12 mouse cellular contexts compared by ENCODE assay signal in the genomic region with DNA sequence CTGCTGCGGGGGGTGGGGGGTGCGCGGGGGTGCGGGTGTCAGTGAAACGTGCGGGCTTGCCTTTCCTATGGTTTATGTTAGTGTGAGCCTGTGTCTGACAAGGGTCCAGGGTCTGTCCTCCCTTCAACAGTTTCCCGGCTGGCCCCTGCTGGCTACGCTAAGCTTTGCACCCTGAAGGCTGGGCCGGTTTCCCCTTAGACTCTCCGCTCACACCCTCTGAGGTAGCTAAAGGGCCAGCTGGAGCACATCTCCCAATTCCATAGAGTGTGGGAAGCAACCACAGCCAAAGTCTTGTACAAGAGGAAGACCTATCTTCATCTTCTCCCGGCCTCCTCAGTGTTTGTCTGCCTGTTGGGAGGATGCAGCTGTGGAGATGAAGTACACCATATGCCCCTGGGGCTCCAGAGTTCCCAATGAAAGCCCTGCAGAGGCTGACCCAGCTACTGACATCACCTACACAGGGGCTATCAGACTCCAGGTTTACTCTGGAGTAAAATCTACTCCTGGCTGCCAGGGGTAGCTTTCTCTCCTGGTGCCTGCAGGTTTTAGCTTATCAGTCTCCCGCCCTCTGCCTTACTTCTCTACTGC. TPM values are rescaled to one million over a fixed set of nuclear protein-coding genes. Genes with fewer than 3 reads are reported as not detected.
A peak's percentile ranks its signal among the peaks of the same experiment; 100 is the strongest.
DNase-seq lines count a peak whose midpoint lies in the region; ATAC-seq lines count a peak whose summit lies in the region.
"Had no signal": no experiment of that assay in that cellular context is flagged by ENCODE, and none has a peak within 500 bp of the region (broad histone marks: within the 10 kb centered on the region; RNA-seq: fewer than 3 reads in every experiment).

No protein-coding gene starts in this region.

- H3K9me3 ChIP-seq in hindbrain, embryonic 11.5 days (ENCODE audit: control insufficient read depth, low read length), result no peaks in the 10 kb centered on the region
- H3K9me3 ChIP-seq in hindbrain, embryonic 16.5 days (ENCODE audit: control insufficient read depth, low read length), result no peaks in the 10 kb centered on the region
- no peaks in the 10 kb centered on the region for H3K9me3 ChIP-seq in midbrain, embryonic 11.5 days (ENCODE audit: control insufficient read depth, low read length)
- no peaks in the 10 kb centered on the region for H3K9me3 ChIP-seq in midbrain, embryonic 13.5 days
- no peaks in the 10 kb centered on the region for H3K9me3 ChIP-seq in intestine, embryonic 15.5 days
- no peaks in the 10 kb centered on the region for H3K9me3 ChIP-seq in stomach, embryonic 16.5 days (replicated peaks; ENCODE audit: control insufficient read depth, low read length)
- H3K9me3 ChIP-seq: liver, embryonic 15.5 days had no signal

- H3K27me3 ChIP-seq in hindbrain, embryonic 11.5 days (ENCODE audit: control insufficient read depth, insufficient read depth, low read length), result no peaks in the 10 kb centered on the region
- no peaks in the 10 kb centered on the region for H3K27me3 ChIP-seq in hindbrain, embryonic 16.5 days (replicated peaks; ENCODE audit: control insufficient read depth, insufficient read depth, low read length)
- H3K27me3 ChIP-seq in midbrain, embryonic 11.5 days (ENCODE audit: control insufficient read depth, insufficient read depth, low read length), result no peaks in the 10 kb centered on the region
- no peaks in the 10 kb centered on the region for H3K27me3 ChIP-seq in midbrain, embryonic 13.5 days
- no peaks in the 10 kb centered on the region for H3K27me3 ChIP-seq in intestine, embryonic 15.5 days (replicated peaks)
- no peaks in the 10 kb centered on the region for H3K27me3 ChIP-seq in stomach, embryonic 16.5 days (ENCODE audit: control insufficient read depth, insufficient read depth, low read length)
- H3K27me3 ChIP-seq: liver, embryonic 15.5 days had no signal

- no peak for ATAC-seq in hindbrain, embryonic 11.5 days (ENCODE audit: low FRiP score)
- no peak for ATAC-seq in hindbrain, embryonic 16.5 days
- peak; percentile 80 for ATAC-seq in midbrain, embryonic 11.5 days (ENCODE audit: low FRiP score)
- no peak for ATAC-seq in midbrain, embryonic 13.5 days
- peak; percentile 75 for ATAC-seq in intestine, embryonic 15.5 days
- ATAC-seq in stomach, embryonic 16.5 days (ENCODE audit: insufficient read depth, low FRiP score), result peak; percentile 77
- no peak for ATAC-seq in frontal cortex, adult (ENCODE audit: low TSS enrichment)

- no peak overlapping the region for H3K4me2 ChIP-seq in hindbrain, embryonic 11.5 days (replicated peaks; ENCODE audit: low read depth, low read length)
- H3K4me2 ChIP-seq in hindbrain, embryonic 16.5 days (ENCODE audit: low read length), result no peak overlapping the region
- no peak overlapping the region for H3K4me2 ChIP-seq in midbrain, embryonic 11.5 days
- no peak overlapping the region for H3K4me2 ChIP-seq in midbrain, embryonic 13.5 days (replicated peaks)
- H3K4me2 ChIP-seq in intestine, embryonic 15.5 days (replicated peaks), result no peak overlapping the region
- no peak overlapping the region for H3K4me2 ChIP-seq in stomach, embryonic 16.5 days (ENCODE audit: low read depth, low read length)
- H3K4me2 ChIP-seq: liver, embryonic 15.5 days had no signal

- H3K4me1 ChIP-seq in hindbrain, embryonic 11.5 days (replicated peaks; ENCODE audit: control insufficient read depth, insufficient read depth, low read length), result no peaks in the 10 kb centered on the region
- H3K4me1 ChIP-seq in hindbrain, embryonic 16.5 days (ENCODE audit: control insufficient read depth, insufficient read depth, low read depth, low read length), result no peaks in the 10 kb centered on the region
- H3K4me1 ChIP-seq in midbrain, embryonic 11.5 days (ENCODE audit: control insufficient read depth, insufficient read depth, low read length), result no peaks in the 10 kb centered on the region
- no peaks in the 10 kb centered on the region for H3K4me1 ChIP-seq in midbrain, embryonic 13.5 days (replicated peaks)
- H3K4me1 ChIP-seq in intestine, embryonic 15.5 days (replicated peaks), result no peaks in the 10 kb centered on the region
- H3K4me1 ChIP-seq in stomach, embryonic 16.5 days (ENCODE audit: control insufficient read depth, insufficient read depth, low read length), result no peaks in the 10 kb centered on the region
- H3K4me1 ChIP-seq: liver, embryonic 15.5 days had no signal

- H3K4me3 ChIP-seq in hindbrain, embryonic 11.5 days (ENCODE audit: low read depth, low read length), result no peak overlapping the region
- no peak overlapping the region for H3K4me3 ChIP-seq in hindbrain, embryonic 16.5 days (ENCODE audit: low read length)
- H3K4me3 ChIP-seq in midbrain, embryonic 11.5 days (ENCODE audit: low read depth, low read length), result no peak overlapping the region
- no peak overlapping the region for H3K4me3 ChIP-seq in midbrain, embryonic 13.5 days (replicated peaks)
- H3K4me3 ChIP-seq in intestine, embryonic 15.5 days (replicated peaks), result no peak overlapping the region
- no peak overlapping the region for H3K4me3 ChIP-seq in stomach, embryonic 16.5 days (replicated peaks; ENCODE audit: low read length)
- H3K4me3 ChIP-seq: erythroblast, embryonic 14.5 days; liver, embryonic 15.5 days had no signal

- H3K36me3 ChIP-seq in hindbrain, embryonic 11.5 days (ENCODE audit: control insufficient read depth, insufficient read depth, low read length), result no peaks in the 10 kb centered on the region
- H3K36me3 ChIP-seq in hindbrain, embryonic 16.5 days (ENCODE audit: control insufficient read depth, insufficient read depth, low read length), result no peaks in the 10 kb centered on the region
- H3K36me3 ChIP-seq in midbrain, embryonic 11.5 days (ENCODE audit: control insufficient read depth, insufficient read depth, low read length), result no peaks in the 10 kb centered on the region
- no peaks in the 10 kb centered on the region for H3K36me3 ChIP-seq in midbrain, embryonic 13.5 days
- H3K36me3 ChIP-seq in intestine, embryonic 15.5 days, result no peaks in the 10 kb centered on the region
- H3K36me3 ChIP-seq in stomach, embryonic 16.5 days (ENCODE audit: control insufficient read depth, insufficient read depth, low read length), result no peaks in the 10 kb centered on the region
- H3K36me3 ChIP-seq: liver, embryonic 15.5 days had no signal

- peak; percentile 42 for DNase-seq in hindbrain, embryonic 11.5 days (ENCODE audit: low spot score)
- DNase-seq in midbrain, embryonic 11.5 days (ENCODE audit: low spot score, missing footprints), result peak; percentile 86
- DNase-seq in cerebellum, adult 8-10 months, result no peak
- DNase-seq: adrenal gland, adult 2 months; cerebellum, adult 11-12 months had no signal

- WGBS in hindbrain, embryonic 11.5 days, result 29% methylated on average over 12 of the region's 12 CpGs
- WGBS in hindbrain, embryonic 16.5 days, result 36% methylated on average over 11 of the region's 12 CpGs
- WGBS in midbrain, embryonic 11.5 days, result 26% methylated on average over 12 of the region's 12 CpGs
- WGBS in midbrain, embryonic 13.5 days, result 32% methylated on average over 12 of the region's 12 CpGs
- 26% methylated on average over 12 of the region's 12 CpGs for whole genome bisulfite sequencing in intestine, embryonic 15.5 days
- 23% methylated on average over 12 of the region's 12 CpGs for WGBS in stomach, embryonic 16.5 days

- H3K9ac ChIP-seq in hindbrain, embryonic 11.5 days (ENCODE audit: low read depth, low read length), result no peak overlapping the region
- H3K9ac ChIP-seq in hindbrain, embryonic 16.5 days (ENCODE audit: low read depth, low read length), result no peak overlapping the region
- H3K9ac ChIP-seq in midbrain, embryonic 11.5 days (ENCODE audit: low read length), result no peak overlapping the region
- H3K9ac ChIP-seq in midbrain, embryonic 13.5 days (replicated peaks), result no peak overlapping the region
- H3K9ac ChIP-seq in intestine, embryonic 15.5 days, result no peak overlapping the region
- no peak overlapping the region for H3K9ac ChIP-seq in stomach, embryonic 16.5 days (ENCODE audit: low read length)
- H3K9ac ChIP-seq: liver, embryonic 15.5 days had no signal

- no peak overlapping the region for H3K27ac ChIP-seq in hindbrain, embryonic 11.5 days (ENCODE audit: low read depth, low read length)
- no peak overlapping the region for H3K27ac ChIP-seq in hindbrain, embryonic 16.5 days (ENCODE audit: low read depth, low read length)
- no peak overlapping the region for H3K27ac ChIP-seq in midbrain, embryonic 11.5 days (ENCODE audit: low read depth, low read length)
- no peak overlapping the region for H3K27ac ChIP-seq in midbrain, embryonic 13.5 days
- no peak overlapping the region; the same call in 1 of the 2 replicates for H3K27ac ChIP-seq in intestine, embryonic 15.5 days
- no peak overlapping the region for H3K27ac ChIP-seq in stomach, embryonic 16.5 days (ENCODE audit: low read length)
- H3K27ac ChIP-seq: liver, embryonic 15.5 days had no signal

RNA-seq across cellular contexts. Expression of a gene that starts 19.5 kb away (rescaled TPM):
- polyA plus RNA-seq in hindbrain, embryonic 11.5 days (2014; fragmentation: Nextera tagmentation; extraction: Ambion mirVana), result 19.1 and 19.6 TPM in 2 replicates
- polyA plus RNA-seq in hindbrain, embryonic 16.5 days (2015; fragmentation: Nextera tagmentation; extraction: Ambion mirVana), result 14.6 and 15.3 TPM in 2 replicates
- 11.9 TPM in 2 replicates for polyA plus RNA-seq in midbrain, embryonic 11.5 days (2014; fragmentation: Nextera tagmentation; extraction: Ambion mirVana)
- polyA plus RNA-seq in midbrain, embryonic 13.5 days (2015; fragmentation: Nextera tagmentation; extraction: Ambion mirVana), result 11.9 and 12.8 TPM in 2 replicates
- polyA plus RNA-seq in intestine, embryonic 15.5 days (2015; fragmentation: Nextera tagmentation; extraction: Ambion mirVana), result 18.2 and 18.6 TPM in 2 replicates
- 37.3 and 47.2 TPM in 2 replicates for polyA plus RNA-seq in stomach, embryonic 16.5 days (2015; fragmentation: Nextera tagmentation; extraction: Ambion mirVana)

Comparison
In these comparisons a context has a peak if more than half of its experiments do, and no peak if none do; other contexts are left out.
1. ATAC-seq: peak in midbrain, embryonic 11.5 days (single experiment), intestine, embryonic 15.5 days (single experiment) and stomach, embryonic 16.5 days (single experiment); none in hindbrain, embryonic 11.5 days (single experiment), hindbrain, embryonic 16.5 days (single experiment), midbrain, embryonic 13.5 days (single experiment) and frontal cortex, adult (single experiment).